Mouse (Mus musculus): ENCODE results near the gene Gpx3.
A peak's percentile ranks its signal among the peaks of the same experiment; 100 is the strongest.
"Not testable (repeated sequence)": the region's sequence is repeated elsewhere in the genome, so short reads cannot be mapped to it uniquely, and the experiment has no call there.

Gpx3 gene

GRCm38 (mm10) chr11:54902333-54903323, at the start of gene Gpx3:
Gpx3 (plus strand) TSS chr11:54902453.
- no peak for DNase-seq (ENCODE audit: low spot score)

GRCm38 (mm10) chr11:54858880-54859279, 43.4 kb upstream of the Gpx3 start:
- DNase-seq (ENCODE audit: low spot score), result not testable (repeated sequence)

DNA sequence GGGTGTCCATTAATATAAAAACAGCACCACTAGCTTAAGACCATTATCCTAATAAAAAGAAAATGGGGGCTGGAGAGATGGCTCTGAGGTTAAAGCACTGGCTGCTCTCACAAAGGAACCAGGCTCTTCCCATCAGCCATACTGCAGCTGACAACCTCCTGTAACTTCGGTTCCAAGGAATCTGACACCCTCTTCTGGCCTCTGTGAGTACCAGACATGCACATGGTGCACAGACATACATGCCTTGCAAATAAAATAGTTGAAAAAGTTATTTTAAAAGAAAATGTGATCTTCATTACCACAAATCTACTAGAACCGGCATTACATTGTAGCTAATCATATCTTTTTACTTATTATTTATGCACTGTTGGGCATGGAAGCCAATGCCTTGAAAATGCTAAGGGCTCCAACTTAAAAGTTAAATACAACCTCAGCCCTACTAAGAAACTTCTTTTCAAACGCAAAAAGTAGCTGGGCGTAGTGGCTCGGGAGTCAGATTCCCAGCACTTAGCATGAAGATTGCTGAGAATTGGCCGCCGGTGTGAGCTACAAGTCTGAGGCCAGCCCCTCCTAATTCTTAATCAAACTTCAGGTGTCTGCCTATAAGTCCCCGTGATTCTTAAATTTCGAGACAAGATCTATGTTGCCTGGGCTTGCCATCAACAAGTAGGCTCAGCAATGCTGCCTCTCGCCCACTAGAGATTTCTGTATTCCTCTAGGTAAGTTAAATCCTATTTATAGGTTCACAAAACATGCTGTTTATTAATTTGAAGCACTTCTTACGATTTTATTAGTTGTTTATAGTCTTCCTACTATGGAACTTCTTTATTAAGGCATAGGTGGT, 42.7 kb upstream of the Gpx3 start:
- no peak for DNase-seq (ENCODE audit: low spot score)

DNA sequence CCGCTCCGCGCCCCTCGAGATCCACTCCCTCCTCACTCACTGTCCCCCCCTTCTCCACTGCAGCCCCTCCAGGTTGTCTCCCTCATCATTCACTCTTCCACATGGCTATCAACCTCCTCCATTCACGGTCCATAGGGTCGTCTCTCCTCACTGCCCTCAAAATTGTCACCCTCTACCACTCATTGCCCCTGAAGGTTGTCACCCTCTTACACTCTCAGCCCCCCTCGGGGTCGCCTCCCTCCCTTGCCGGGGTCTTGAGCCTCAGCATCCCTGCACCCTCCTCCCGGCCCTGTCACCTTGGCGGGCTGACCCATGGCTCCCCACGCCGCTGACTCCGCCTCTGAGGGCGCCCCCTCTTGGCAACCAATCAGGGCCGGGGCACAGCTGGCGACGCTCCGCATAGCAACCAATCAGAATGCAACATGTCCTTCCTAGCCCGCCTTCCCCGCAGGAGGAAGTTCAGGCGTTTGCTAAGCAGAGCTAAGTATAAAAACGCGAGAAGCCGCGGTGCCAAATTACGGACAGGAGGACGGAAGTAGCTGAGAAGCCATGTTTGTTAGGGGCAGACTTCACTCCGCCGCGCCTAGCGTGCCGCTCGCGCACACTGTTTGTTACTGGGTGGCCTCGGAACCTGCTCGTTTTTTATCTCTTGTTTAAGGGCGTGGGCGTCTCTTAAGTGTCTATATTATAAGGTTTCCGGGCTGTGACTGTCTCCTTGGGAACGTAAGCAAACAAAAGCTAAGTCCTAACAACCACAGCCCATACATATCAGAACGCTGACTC, 41.8 kb upstream of the Gpx3 start, which contains the start of gene Lyrm7:
Gene Lyrm7, minus strand, starts transcription at position 661 of the 783 bp plus-strand sequence.
- peak; percentile 93 for DNase-seq (ENCODE audit: low spot score)

DNA sequence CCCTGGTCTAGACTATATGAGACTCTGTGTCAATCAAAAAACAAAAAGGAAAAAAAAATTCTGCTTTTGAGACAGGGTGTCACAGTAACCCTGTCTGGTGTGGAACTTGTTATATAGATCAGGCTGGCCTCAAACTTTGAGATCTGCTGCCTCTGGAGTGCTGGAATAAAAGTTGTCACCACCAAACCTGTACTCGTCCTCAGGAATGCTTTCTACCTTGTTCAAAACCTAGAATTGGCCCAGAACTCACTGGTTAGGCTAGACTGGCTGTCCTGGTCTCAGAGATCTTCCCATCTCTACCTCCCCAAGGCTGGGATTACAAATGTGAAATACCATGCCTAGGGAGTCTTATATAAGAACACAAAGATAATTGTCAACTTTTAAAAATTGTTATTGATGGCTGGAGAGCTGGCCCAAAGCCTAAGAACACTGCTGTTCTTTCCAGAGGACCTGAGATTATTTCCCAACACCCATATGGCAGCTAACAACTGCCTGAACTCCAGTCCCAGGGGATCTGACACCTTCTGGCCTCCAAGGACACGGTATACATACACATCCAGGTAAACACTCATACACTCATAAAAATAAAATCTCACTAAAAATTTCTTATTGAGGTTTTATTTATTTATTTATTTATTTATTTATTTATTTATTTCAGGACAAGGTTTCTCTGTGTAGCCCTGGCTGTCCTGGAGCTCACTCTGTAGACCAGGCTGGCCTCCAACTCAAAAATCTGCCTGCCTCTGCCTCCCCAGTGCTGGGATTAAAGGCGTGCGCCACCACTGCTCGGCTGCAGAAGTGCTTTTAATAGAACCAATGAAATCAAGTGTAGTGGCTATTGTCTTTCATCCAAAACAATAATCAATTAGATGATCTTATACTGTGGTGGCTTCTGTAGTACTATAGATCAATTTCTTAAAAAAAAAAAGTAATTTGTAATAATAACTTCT, 40.5 kb upstream of the Gpx3 start:
- DNase-seq (ENCODE audit: low spot score), result no peak

DNA sequence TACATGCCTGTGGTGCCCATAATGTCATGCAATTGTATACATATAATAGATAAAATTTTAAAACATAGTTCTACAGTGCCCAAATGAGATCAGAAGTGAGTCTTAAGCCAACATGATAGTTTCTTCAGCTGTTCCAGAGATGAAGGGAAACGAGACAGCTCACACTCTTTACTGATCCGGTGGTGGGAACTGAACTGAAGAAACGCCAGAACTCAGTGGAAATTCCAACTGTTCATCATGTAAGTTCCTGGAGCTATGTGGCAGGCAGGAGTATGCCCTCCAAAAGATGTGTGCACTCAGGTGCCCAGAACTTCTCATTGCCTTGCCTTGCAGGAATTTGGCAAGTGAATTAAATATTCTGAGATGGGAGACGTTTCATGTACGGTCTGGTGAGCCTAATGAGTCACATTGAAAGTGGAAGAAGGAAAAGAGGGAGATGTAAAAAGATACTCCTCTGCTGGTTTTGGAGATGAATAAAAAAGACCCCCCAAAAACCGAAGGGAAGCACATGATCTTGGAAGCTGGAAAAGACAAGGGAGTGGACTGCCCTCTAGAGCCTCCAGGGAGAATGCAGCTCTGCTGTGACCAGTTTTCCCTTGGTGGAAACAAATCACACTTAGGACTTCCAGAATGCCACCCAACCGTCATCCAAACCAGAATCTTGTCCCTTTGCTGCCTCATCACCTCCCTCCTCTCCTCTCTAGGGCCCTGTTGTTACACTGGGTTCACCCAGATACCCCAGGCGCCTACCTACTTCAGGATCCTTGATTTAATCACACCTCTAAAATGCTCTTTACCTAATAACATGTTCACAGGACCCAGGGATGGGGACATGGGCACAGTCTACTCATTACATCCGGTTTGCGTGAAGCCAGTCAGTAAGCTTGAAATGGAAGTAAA, 39.4 kb upstream of the Gpx3 start:
- DNase-seq (ENCODE audit: low spot score), result no peak

GRCm38 (mm10) chr11:54865330-54866085, 36.7 kb upstream of the Gpx3 start:
- DNase-seq (ENCODE audit: low spot score), result no peak

DNA sequence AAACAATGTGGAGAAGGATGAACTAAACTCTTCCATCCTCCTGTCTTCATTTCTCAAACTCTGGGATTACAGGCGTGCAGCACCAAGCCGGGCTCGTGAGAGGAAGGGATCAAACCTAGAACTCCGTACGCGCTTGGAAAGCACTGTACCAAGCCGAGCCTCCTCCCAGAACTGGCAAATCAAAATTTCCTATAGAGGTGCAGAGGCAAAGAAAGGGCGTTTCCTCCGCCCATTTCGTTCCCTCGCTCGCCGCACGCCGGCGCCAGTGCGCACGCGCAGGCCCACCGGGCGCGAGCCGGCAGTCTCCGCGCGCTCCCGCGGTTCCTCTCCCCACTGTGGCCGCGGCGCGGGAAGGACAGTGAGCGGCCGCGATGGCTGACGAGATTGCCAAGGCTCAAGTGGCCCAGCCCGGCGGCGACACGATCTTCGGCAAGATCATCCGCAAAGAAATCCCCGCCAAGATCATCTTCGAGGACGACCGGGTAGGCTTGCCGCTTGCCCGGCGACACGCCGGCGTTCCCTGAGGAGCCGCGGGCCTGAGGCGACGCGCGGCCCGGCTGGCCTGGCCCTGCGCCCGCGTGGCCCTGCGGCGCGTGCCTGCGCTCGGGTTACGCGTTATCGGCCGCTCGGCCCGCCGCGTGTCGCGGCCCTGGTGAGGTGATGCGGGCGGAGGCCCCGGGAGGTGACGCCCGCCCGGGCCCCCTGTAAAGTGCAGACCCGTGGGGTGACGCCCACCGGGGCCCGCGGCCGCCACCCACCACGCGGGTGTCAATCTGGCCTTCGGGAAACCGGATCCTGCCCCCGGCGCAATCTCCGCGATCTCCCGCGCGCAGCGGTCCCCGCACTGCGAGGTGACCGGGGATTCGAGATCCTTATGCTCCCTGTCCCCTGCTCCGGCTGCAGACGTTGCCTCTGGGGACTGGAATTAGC, 35.9 kb upstream of the Gpx3 start, which contains the start of gene Hint1:
Gene Hint1, plus strand, starts transcription at position 265 of the 930 bp plus-strand sequence.
- DNase-seq (ENCODE audit: low spot score), result peak; percentile 84

DNA sequence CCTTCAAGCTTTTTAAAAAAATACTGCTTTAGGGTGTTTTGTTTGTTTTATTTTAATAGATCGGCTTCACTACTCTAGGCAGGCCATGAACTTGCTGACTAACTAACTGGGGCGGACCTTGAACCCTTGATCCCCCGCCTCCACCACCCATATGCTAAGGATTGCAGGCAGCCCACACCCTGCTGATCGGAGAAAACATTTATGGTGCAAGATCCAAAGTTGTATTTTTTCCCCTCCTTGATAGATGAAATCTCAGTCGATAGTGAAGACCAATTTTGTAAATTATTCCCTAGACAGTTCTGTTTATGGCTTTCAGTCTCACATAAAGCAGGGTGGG, 35.2 kb upstream of the Gpx3 start:
- DNase-seq (ENCODE audit: low spot score), result no peak

GRCm38 (mm10) chr11:54867903-54868434, 34.3 kb upstream of the Gpx3 start:
- no peak for DNase-seq (ENCODE audit: low spot score)

DNA sequence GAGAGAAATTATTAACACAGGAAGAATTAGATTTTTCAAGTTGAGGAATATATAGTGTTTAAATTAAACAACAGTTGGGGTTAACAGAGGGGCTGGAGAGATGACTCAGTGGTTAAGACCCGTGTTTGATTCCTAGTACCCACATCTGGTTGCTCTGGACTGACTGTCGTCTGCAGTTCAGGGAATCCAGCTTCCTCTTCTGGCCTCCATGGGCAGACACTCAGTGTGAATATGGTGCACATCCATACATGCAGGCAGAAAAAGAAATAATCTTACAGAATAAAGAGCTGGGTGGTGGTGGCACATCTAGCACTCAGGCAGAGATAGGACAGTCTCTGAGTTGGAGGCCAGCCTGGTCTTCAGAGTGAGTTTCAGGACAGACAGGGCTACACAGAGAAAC, 33.8 kb upstream of the Gpx3 start:
- DNase-seq (ENCODE audit: low spot score), result no peak

DNA sequence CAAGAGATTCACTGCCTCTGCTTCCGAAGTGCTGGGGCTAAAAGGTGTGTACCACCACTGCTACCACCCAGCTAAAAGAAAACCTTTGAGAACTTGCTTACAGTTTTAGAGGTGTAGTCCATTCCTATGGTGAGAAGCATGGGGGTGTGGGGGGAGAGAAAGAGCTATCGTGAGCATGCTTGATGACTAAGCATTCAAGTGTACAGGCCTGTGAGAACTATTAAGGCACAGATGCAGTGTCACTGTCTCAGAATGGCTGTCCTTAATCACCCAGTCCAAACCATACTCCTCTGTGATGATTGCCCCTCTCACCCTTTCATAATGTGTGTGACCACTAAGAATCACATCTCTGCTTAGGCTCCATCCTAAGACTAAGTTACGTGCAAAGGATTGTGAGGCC, 32.9 kb upstream of the Gpx3 start:
- DNase-seq (ENCODE audit: low spot score), result no peak

- DNase-seq (ENCODE audit: low spot score), result no peak
Measured at GRCm38 (mm10) chr11:54871831-54872537, 30.3 kb upstream of the Gpx3 start.

- DNase-seq (ENCODE audit: low spot score), result no peak
Measured at GRCm38 (mm10) chr11:54876031-54876430, 26.2 kb upstream of the Gpx3 start.

GRCm38 (mm10) chr11:54878893-54879292, 23.4 kb upstream of the Gpx3 start:
- no peak for DNase-seq (ENCODE audit: low spot score)

DNA sequence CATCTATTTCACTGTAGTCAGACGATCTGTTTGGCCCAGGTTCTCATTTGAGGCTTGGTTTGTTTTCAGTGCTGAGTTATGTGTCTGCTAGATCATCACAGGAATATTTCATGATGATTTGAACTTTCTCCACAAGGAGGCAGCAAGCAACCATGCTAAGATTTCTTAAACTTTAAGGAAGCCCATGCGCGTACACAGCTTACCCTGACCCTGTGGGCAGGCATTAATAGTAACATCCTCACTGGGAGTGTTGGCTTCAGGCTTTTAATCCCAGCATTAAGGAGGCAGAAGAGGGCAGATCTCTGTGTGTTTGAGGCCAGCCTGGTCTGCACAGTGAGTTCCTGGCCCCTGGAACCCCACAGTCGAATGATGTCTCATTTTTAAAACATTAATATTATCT, 22.8 kb upstream of the Gpx3 start:
- peak; percentile 84 for DNase-seq (ENCODE audit: low spot score)

DNA sequence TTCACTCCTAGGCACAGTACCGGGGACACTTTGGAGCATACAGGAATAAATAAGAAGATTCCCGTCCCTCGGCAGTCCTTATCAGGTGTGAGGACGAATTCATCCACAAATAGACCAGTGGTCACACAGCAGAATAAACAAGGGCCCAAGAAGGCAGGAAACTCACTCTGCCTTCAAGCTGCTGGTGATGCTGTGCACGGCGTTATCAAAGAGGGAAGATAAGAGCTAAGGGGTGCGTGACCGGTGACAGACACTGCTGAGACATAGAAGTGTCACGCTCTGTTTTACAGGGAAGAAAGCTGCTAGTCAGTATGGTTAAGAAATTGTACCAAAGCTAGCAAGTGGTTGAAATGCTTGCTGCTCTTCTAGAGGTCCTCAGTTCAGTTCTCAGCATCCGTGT, 22.3 kb upstream of the Gpx3 start:
- no peak for DNase-seq (ENCODE audit: low spot score)

Data from layer of hippocampus, adult 9-10 months (tissue).